1 mouse cellular context compared by ENCODE assay signal in genomic region chr9:103304927-103305326, GRCm38 (mm10).
A peak's percentile ranks its signal among the peaks of the same experiment; 100 is the strongest.
TF ChIP-seq lines count a peak whose summit lies in the region.

1300017J02Rik (minus strand) TSS chr9:103305082.
Topbp1 (plus strand) TSS chr9:103305215.

TF ChIP-seq in CH12.LX, 34 proteins besides CTCF, POLR2A, EP300 and RAD21 (continued from another document):
- TF ChIP-seq JUND (conservative IDR thresholded peaks at IDR 0.05; ENCODE audit: low read depth, low read length) (no peak), ZNF384 (IDR thresholded peaks at IDR 0.05; ENCODE audit: low read depth, low read length) (no peak), GABPA (IDR thresholded peaks at IDR 0.05; ENCODE audit: insufficient replicate concordance, low read depth, low read length) (no peak), MEF2A (IDR thresholded peaks at IDR 0.05; ENCODE audit: borderline replicate concordance, low read depth, low read length) (no peak), MAZ (IDR thresholded peaks at IDR 0.05; ENCODE audit: low read depth, low read length) (no peak), MXI1 (IDR thresholded peaks at IDR 0.05; ENCODE audit: low read depth, low read length) (no peak; the same call in 1 of the 2 replicates), HCFC1 (IDR thresholded peaks at IDR 0.05; ENCODE audit: low read depth, low read length) (peak; percentile 84), ETS1 (conservative IDR thresholded peaks at IDR 0.05; ENCODE audit: low read depth, low read length) (no peak), ZKSCAN1 (IDR thresholded peaks at IDR 0.05; ENCODE audit: borderline replicate concordance, low read depth, low read length) (no peak), POLR2AphosphoS2 (IDR thresholded peaks at IDR 0.05; ENCODE audit: low read depth, low read length) (peak; percentile 89; the same call in 1 of the 2 replicates), USF1 (IDR thresholded peaks at IDR 0.05; ENCODE audit: low read depth, low read length) (no peak), CHD1 (IDR thresholded peaks at IDR 0.05; ENCODE audit: low read depth, low read length) (no peak), BHLHE40 (IDR thresholded peaks at IDR 0.05; ENCODE audit: low read depth, low read length) (0 out of 2 replicates have a peak, but pooled peaks have one; percentile 66), E2F4 (IDR thresholded peaks at IDR 0.05; ENCODE audit: insufficient replicate concordance, low read depth, low read length) (peak; percentile 96), MYC (IDR thresholded peaks at IDR 0.05; ENCODE audit: low read depth, low read length) (no peak), JUN (IDR thresholded peaks at IDR 0.05; ENCODE audit: insufficient read depth, low read depth, low read length) (no peak), UBTF (IDR thresholded peaks at IDR 0.05; ENCODE audit: low read depth, low read length) (no peak), SIN3A (IDR thresholded peaks at IDR 0.05; ENCODE audit: low read length) (peak; percentile 45), ELF1 (IDR thresholded peaks at IDR 0.05; ENCODE audit: low read depth, low read length) (peak; percentile 98), USF2 (conservative IDR thresholded peaks at IDR 0.05; ENCODE audit: low read depth, low read length) (no peak), ZC3H11A (IDR thresholded peaks at IDR 0.05; ENCODE audit: low read depth, low read length) (no peak), IRF4 (IDR thresholded peaks at IDR 0.05; ENCODE audit: low read depth, low read length) (peak; percentile 63; the same call in 1 of the 2 replicates), TCF12 (IDR thresholded peaks at IDR 0.05; ENCODE audit: low read depth, low read length) (peak; percentile 92), TBP (conservative IDR thresholded peaks at IDR 0.05; ENCODE audit: low read depth, low read length) (peak; percentile 68; the same call in 1 of the 2 replicates), KAT2A (IDR thresholded peaks at IDR 0.05; ENCODE audit: insufficient replicate concordance, low read length) (peak; percentile 80; the same call in 1 of the 2 replicates), SMC3 (IDR thresholded peaks at IDR 0.05; ENCODE audit: low read depth, low read length) (no peak), CHD2 (IDR thresholded peaks at IDR 0.05; ENCODE audit: low read length) (no peak), NELFE (IDR thresholded peaks at IDR 0.05; ENCODE audit: low read depth, low read length) (peak; percentile 99), NRF1 (IDR thresholded peaks at IDR 0.05; ENCODE audit: low read depth, low read length) (0 out of 2 replicates have a peak, but pooled peaks have one; percentile 32)
TF ChIP-seq in CH12.LX: peak in this region for 13.
